Mouse (Mus musculus) liver, embryonic 13.5 days (tissue): Measurements from ENCODE around the gene Cdrt4. TPM values are rescaled to one million over a fixed set of nuclear protein-coding genes. Genes with fewer than 3 reads are reported as not detected.

ENCODE experiments used
- ATAC-seq: fragments of 200-750 bp; cut with Nextera tagmentation; 2 replicates; pipeline ENCODE4 v1.8.0; 2017; ENCODE audit warnings: low read depth, mild to moderate bottlenecking, moderate number of reproducible peaks, moderate library complexity
- DNase-seq: peaks from one replicate; pipeline ENCODE4 v3.0.0; 2022
- H3K27ac ChIP-seq: fragments of 300-500 bp; sonication (generic); 2 replicates; pipeline ENCODE4 v1.5.1; 2015; ENCODE audit warnings: moderate library complexity, mild to moderate bottlenecking, inconsistent platforms
- H3K27me3 ChIP-seq: fragments of 300-500 bp; sonication (generic); 2 replicates; pipeline ENCODE4 v1.6.1; 2015; ENCODE audit warnings: mild to moderate bottlenecking, inconsistent platforms
- H3K36me3 ChIP-seq: fragments of 300-500 bp; sonication (generic); 2 replicates; pipeline ENCODE4 v1.6.1; 2015; ENCODE audit warnings: mild to moderate bottlenecking, inconsistent platforms
- H3K4me1 ChIP-seq: fragments of 300-500 bp; sonication (generic); replicated peaks from 2 replicates; pipeline ENCODE4 v1.6.1; 2015; ENCODE audit warnings: inconsistent platforms
- H3K4me2 ChIP-seq: fragments of 300-500 bp; sonication (generic); 2 replicates; pipeline ENCODE4 v1.6.1; 2015; ENCODE audit warnings: inconsistent platforms, mild to moderate bottlenecking, moderate library complexity
- H3K4me3 ChIP-seq: fragments of 300-500 bp; sonication (generic); replicated peaks from 2 replicates; pipeline ENCODE4 v1.5.1; 2015; ENCODE audit warnings: mild to moderate bottlenecking, inconsistent platforms
- H3K9ac ChIP-seq: fragments of 300-500 bp; sonication (generic); 2 replicates; pipeline ENCODE4 v1.6.1; 2015; ENCODE audit warnings: mild to moderate bottlenecking, inconsistent platforms
- H3K9me3 ChIP-seq: fragments of 300-500 bp; sonication (generic); replicated peaks from 2 replicates; pipeline ENCODE4 v1.6.1; 2016; ENCODE audit warnings: inconsistent platforms
- WGBS: fragments of 180-500 bp; shearing (Covaris S2); methylation state at CpG from one replicate; pipeline ENCODE4 v1.1.7; 2015; ENCODE audit not compliant: insufficient replicate concordance; 5-methylcytosine and 5-hydroxymethylcytosine counted together
- polyA plus RNA-seq: library from polyadenylated mRNA; unstranded; fragments of >200 nt; fragmentation: Nextera tagmentation; extraction: Ambion mirVana; gene quantifications from 2 replicates; pipeline ENCODE4 v1.2.1, GENCODE M21; 2015

Gene Cdrt4
- polyA plus RNA-seq, 1 experiment from 2014 or later: not detected

DNA sequence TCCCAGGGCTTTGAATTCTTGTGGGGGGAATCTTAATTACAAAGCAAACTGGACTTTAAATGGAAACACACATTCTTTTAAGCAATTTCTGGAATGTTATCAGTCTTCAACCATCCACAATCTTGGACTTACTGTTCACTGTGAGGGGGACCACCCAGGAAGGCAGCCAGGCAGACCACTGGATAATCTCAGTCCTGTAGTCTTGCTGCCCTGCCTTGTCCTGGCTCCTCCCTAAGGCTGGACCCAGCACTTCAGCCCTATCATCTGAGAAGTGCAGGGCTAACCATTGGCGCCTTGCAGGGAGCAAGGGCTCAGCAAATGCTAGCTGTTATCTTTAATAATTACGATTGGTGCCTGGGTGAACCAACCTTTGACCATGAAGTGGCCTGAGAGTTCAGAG, 73.1 kb downstream of the Cdrt4 start:
- no peak for ATAC-seq
- no peak overlapping the region for H3K9ac ChIP-seq

DNA sequence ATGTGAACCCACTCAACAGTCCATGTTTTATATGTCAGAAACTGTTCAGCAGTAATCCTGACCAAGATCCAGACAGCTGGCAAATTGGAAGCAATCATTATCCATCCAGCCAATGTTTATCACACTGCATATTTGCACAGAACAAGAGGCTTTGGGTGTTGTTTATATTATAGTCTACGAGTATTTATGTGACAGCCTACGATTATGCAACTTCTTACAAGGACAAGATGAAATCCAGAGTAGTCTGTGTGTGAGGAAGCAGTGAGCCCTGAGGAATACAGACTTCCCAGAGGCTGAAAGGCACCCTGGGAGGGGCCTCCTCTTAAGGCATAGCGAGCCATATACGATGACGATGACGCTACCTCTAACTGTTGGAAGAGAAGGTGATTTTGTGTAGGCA, 74.5 kb downstream of the Cdrt4 start:
- Histone ChIP-seq H3K27me3 (no peaks in the 10 kb centered on the region), H3K4me3 (no peak overlapping the region), H3K36me3 (no peaks in the 10 kb centered on the region), H3K9me3 (no peaks in the 10 kb centered on the region), H3K4me1 (peaks cover 6% of the 10 kb centered on the region; the same call in 1 of the 2 replicates), H3K9ac (no peak overlapping the region), H3K4me2 (no peak overlapping the region), H3K27ac (no peak overlapping the region)
- no peak for DNase-seq
- WGBS: 64% methylated on average over 6 of the region's 6 CpGs
- ATAC-seq: no peak

More for the DNA sequence above, 73.1 kb downstream of the Cdrt4 start:
- 25% methylated on average over 2 of the region's 2 CpGs for WGBS
- no peaks in the 10 kb centered on the region for H3K27me3 ChIP-seq
- no peak overlapping the region for H3K4me2 ChIP-seq
- H3K36me3 ChIP-seq: no peaks in the 10 kb centered on the region
- peaks cover 6% of the 10 kb centered on the region; the same call in 1 of the 2 replicates for H3K4me1 ChIP-seq
- no peak overlapping the region for H3K27ac ChIP-seq
- DNase-seq: no peak
- H3K4me3 ChIP-seq: no peak overlapping the region
- no peaks in the 10 kb centered on the region for H3K9me3 ChIP-seq

DNA sequence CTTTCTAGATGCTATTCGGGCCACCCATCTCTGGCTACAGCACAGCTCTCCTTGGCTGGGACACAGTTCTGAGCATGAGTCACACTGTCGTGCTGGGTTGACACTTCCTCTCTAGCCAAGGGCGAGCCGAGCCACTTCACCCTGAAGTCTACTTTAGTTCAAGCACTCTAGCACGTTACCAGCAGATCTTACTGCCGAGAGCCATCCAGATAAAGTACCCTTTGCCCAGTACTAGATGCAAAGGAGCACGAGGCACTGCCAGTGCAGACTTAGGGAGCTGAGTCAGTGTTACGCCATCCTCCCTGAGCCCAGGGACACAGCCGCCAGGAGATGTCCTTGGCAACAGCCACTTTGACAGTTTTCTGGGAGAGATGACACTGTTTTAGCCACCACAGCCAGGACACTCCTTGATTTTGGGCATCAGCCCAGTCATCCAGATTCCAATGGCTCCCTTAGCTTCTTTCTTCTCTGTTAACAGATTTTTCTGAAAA, 75.7 kb downstream of the Cdrt4 start:
- Histone ChIP-seq H3K4me1 (no peaks in the 10 kb centered on the region), H3K4me2 (no peak overlapping the region), H3K36me3 (no peaks in the 10 kb centered on the region), H3K27ac (no peak overlapping the region), H3K4me3 (no peak overlapping the region), H3K27me3 (no peaks in the 10 kb centered on the region), H3K9me3 (no peaks in the 10 kb centered on the region), H3K9ac (no peak overlapping the region)
- WGBS: 36% methylated on average over 9 of the region's 9 CpGs
- DNase-seq: no peak
- ATAC-seq: no peak

DNA sequence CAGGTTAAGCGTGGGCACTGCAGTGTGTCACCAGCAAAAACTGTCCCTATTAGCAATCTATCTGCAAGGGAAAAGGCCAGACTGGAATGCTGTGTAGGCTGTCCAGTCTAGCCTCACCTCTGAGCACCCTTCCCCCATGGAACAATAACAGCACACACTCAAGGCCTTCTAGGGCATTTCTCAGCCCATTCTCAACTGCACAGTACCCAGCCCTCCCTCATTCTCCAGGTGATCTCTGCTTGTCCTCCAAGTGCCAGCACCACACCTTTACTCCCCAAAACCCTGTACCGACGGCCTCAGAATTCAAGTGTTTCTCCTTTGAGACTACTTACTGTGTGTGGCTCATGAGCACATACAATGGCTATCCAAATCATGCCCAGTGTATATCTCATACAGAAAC, 77.1 kb downstream of the Cdrt4 start:
- no peak overlapping the region for H3K4me2 ChIP-seq
- WGBS: 75% methylated on average over 3 of the region's 3 CpGs
- no peak overlapping the region for H3K27ac ChIP-seq
- no peak overlapping the region for H3K4me3 ChIP-seq
- no peak for ATAC-seq
- H3K9me3 ChIP-seq: no peaks in the 10 kb centered on the region
- H3K27me3 ChIP-seq: no peaks in the 10 kb centered on the region
- H3K9ac ChIP-seq: no peak overlapping the region
- H3K4me1 ChIP-seq: no peaks in the 10 kb centered on the region
- H3K36me3 ChIP-seq: no peaks in the 10 kb centered on the region
- DNase-seq: no peak

DNA sequence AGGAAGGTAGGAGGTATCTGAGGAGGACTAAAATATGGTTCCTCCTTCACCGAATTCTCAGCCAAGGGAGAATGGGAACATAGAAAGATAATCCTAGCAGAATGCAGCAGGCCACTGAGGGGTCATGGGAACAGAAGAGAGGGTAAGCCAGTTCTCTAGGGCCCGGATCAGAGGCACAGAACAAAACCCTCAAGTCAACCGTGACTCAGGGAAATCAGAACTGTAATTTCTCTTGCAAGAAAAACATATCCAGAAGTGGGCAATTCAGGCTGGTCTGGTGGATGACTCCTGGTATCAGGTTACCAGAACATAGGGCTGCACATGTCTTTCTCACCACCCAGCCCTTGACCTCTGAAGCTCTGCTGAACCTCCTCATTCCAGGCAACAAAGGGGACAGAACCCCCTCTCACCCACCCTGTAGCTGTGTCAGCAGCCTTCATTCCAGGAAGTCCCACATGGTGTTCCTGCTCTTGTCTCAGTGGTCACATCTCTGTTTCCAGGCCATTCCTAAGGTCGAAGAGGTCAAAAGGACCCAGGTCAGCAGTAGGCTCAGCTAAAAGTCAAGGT, 78.2 kb downstream of the Cdrt4 start:
- ATAC-seq: no peak
- no peaks in the 10 kb centered on the region for H3K27me3 ChIP-seq
- H3K9me3 ChIP-seq: no peaks in the 10 kb centered on the region
- no peaks in the 10 kb centered on the region for H3K36me3 ChIP-seq
- H3K4me2 ChIP-seq: no peak overlapping the region
- no peaks in the 10 kb centered on the region for H3K4me1 ChIP-seq
- H3K27ac ChIP-seq: no peak overlapping the region
- H3K9ac ChIP-seq: no peak overlapping the region
- no peak for DNase-seq
- WGBS: 51% methylated on average over 4 of the region's 4 CpGs
- H3K4me3 ChIP-seq: no peak overlapping the region

DNA sequence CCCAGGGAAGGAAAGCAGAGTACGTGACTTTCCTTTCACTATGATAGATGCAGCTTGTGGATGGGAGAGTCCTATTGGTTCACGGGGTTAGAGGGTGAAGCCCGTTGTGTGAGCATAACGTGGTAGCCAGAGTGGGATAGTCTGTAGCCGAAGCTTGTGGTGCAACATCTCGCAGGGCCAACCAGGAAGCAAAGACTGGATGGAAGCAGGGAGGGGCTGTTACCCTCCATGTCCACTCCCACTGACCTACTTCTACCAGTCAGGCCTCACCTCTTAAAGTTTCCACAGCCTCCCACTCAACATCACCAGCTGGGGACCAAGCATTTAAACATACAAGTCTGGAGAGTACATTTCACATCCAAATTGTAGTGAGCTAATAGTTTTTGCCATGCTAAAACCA, 78.7 kb downstream of the Cdrt4 start:
- Histone ChIP-seq H3K4me1 (no peaks in the 10 kb centered on the region), H3K4me2 (no peak overlapping the region), H3K27ac (no peak overlapping the region), H3K9me3 (no peaks in the 10 kb centered on the region), H3K36me3 (no peaks in the 10 kb centered on the region), H3K4me3 (no peak overlapping the region), H3K27me3 (no peaks in the 10 kb centered on the region), H3K9ac (no peak overlapping the region)
- ATAC-seq (no peak), DNase-seq (no peak)
- 61% methylated on average over 6 of the region's 6 CpGs for WGBS

DNA sequence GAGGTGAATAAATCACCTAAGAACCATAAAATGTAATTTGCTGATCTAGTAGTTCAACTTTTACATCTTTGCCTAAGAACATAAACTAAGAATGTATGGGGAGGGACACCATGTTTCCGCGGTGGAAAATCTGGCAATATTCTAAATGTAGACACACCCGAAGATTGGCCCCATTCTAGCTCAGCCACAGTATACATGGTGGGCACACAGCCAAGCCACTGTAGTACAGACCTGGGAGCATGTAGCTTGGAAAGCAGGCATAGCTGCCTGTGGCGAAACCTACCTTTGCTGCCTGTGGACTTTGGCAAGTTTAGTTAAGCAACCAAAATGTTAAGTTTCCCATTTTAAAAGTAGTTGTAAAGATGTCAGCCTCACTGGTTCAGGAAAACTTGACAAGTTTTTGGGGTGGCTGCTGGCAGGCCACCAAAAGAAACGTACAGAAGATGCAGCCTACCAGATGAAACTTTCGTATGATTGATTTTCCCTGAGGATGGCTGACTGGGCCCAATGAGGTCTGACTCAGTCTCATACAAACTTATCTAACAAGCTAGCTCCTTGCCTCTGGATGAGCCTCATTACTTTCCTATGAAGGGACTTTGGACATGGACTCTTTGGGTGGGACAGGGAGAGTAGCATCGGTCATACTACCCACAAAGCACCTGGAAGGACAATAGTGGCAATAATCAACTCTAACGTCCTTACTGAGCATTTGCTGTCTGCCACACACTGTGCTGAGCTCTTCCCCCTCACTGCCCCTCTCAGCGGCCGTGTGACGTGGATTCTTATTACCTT, 84.6 kb downstream of the Cdrt4 start:
- ATAC-seq: no peak
- H3K27me3 ChIP-seq: no peaks in the 10 kb centered on the region
- WGBS: 64% methylated on average over 11 of the region's 11 CpGs

DNA sequence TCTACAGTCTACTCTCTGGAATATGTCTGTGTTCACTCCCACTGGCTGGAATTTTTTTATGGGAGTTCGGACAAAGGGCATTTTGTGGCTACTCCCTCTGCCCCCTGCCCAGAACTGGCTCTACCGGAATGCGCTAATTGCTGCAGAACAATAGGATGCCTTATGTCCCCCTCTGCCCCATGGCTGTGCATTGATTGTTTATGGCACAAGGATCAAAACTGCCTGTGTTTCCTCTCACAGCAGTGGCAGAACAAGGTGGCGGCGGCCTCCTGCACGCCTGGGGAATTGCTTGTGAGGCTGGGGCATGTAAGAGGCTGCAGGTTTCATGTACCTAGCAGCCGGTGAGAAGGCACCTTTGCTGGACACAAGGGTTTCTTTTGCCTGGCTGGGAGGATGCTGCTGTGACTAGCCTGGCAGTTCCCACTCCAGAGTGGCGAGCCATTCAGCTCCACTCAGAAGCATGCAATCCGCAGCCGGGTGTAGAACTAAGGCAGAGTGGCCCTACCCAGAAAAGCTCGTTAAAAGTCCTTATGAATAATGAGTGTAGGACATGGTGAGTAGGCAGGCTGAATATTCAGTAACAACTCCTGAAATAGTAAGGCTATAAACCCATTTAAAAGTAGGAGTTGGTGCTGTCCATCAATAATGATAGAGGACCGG, 89.1 kb downstream of the Cdrt4 start:
- no peak overlapping the region for H3K27ac ChIP-seq
- 60% methylated on average over 12 of the region's 12 CpGs for WGBS
- ATAC-seq (no peak), DNase-seq (no peak)
- H3K9me3 ChIP-seq: no peaks in the 10 kb centered on the region
- no peaks in the 10 kb centered on the region for H3K4me1 ChIP-seq
- H3K27me3 ChIP-seq: no peaks in the 10 kb centered on the region
- H3K36me3 ChIP-seq: no peaks in the 10 kb centered on the region
- no peak overlapping the region for H3K4me3 ChIP-seq
- no peak overlapping the region for H3K9ac ChIP-seq
- H3K4me2 ChIP-seq: no peak overlapping the region

More for the DNA sequence above, 84.6 kb downstream of the Cdrt4 start:
- H3K9me3 ChIP-seq: no peaks in the 10 kb centered on the region
- no peak for DNase-seq
- H3K27ac ChIP-seq: no peak overlapping the region
- H3K4me1 ChIP-seq: no peaks in the 10 kb centered on the region
- H3K9ac ChIP-seq: no peak overlapping the region
- H3K36me3 ChIP-seq: no peaks in the 10 kb centered on the region
- H3K4me3 ChIP-seq: no peak overlapping the region
- H3K4me2 ChIP-seq: no peak overlapping the region

Other genes starting within 250 kb of the Cdrt4 start
- gene Zfp287, start 219.3 kb upstream of the Cdrt4 start, polyA plus RNA-seq: 0.47 and 0.57 TPM in 2 replicates
- not detected in 2 replicates for gene Gm10428, start 198.1 kb upstream of the Cdrt4 start, polyA plus RNA-seq
- gene Zfp286, start 161.7 kb upstream of the Cdrt4 start, polyA plus RNA-seq: 1.8 and 2.1 TPM in 2 replicates
- gene Trim16, start 131.0 kb upstream of the Cdrt4 start, polyA plus RNA-seq: 0.65 and 0.73 TPM in 2 replicates
- gene Fbxw10, start 104.1 kb upstream of the Cdrt4 start, polyA plus RNA-seq: 0.03 and 0.07 TPM in 2 replicates
- gene Tvp23b, start 71.7 kb upstream of the Cdrt4 start, polyA plus RNA-seq: 29.2 and 36.1 TPM in 2 replicates
- not detected in 2 replicates for gene Tekt3, start 110.5 kb downstream of the Cdrt4 start, polyA plus RNA-seq
- gene Pmp22, start 177.8 kb downstream of the Cdrt4 start, polyA plus RNA-seq: 21.5 and 22.2 TPM in 2 replicates